Mouse (Mus musculus) monocyte, adult 59 days (primary cell): Measurements from ENCODE around the gene Igfbp6. TPM values are rescaled to one million over a fixed set of nuclear protein-coding genes. Genes with fewer than 3 reads are reported as not detected.

Experiments
- total RNA-seq, 2 experiments: library from RNA; stranded (reverse); gene quantifications; one replicate each; pipeline ENCODE4 v1.2.4; 2023

The Igfbp6 gene
- 1 to 10 TPM; 1.3 to 2.7 TPM for total RNA-seq

GRCm38 (mm10) chr15:102144274-102144711 is at the start of gene Igfbp6:
Gene Igfbp6, plus strand, starts transcription at chr15:102144362.

GRCm38 (mm10) chr15:102100161-102100981 is 43.8 kb upstream of the Igfbp6 start, which contains the start of gene Tns2:
Gene Tns2, plus strand, starts transcription at chr15:102100413.

GRCm38 (mm10) chr15:102136129-102136758 is 7.9 kb upstream of the Igfbp6 start, which contains the start of gene Spryd3:
Gene Spryd3, minus strand, starts transcription at chr15:102136234.

GRCm38 (mm10) chr15:102150301-102151135 is 6.4 kb downstream of the Igfbp6 start, which contains the start of gene Soat2:
Gene Soat2, plus strand, starts transcription at chr15:102150526.

Other genes with a start within 250 kb of the Igfbp6 start
- not detected for gene Krt4, start 219.6 kb upstream of the Igfbp6 start, total RNA-seq
- not detected for gene Krt79, start 204.0 kb upstream of the Igfbp6 start, total RNA-seq
- not detected for gene Krt78, start 190.1 kb upstream of the Igfbp6 start, total RNA-seq
- under 1 TPM in 1 of 2 experiments, not detected in 1; 0.36 TPM for gene Krt8, start 139.9 kb upstream of the Igfbp6 start, total RNA-seq
- gene Krt18, start 116.2 kb upstream of the Igfbp6 start, total RNA-seq, result not detected
- 100 to 1,000 TPM; 224 to 241 TPM for gene Eif4b, start 70.6 kb upstream of the Igfbp6 start, total RNA-seq
- gene Tns2, start 43.9 kb upstream of the Igfbp6 start, total RNA-seq, result 1 to 10 TPM in 1 of 2 experiments, under 1 TPM in 1; 0.82 to 1.5 TPM
- gene Spryd3, start 8.1 kb upstream of the Igfbp6 start, total RNA-seq, result 10 to 100 TPM; 23.5 to 24.4 TPM
- 1 to 10 TPM in 1 of 2 experiments, under 1 TPM in 1; 0.70 to 1.4 TPM for gene Soat2, start 6.2 kb downstream of the Igfbp6 start, total RNA-seq
- 10 to 100 TPM; 81.6 to 82.5 TPM for gene Zfp740, start 58.9 kb downstream of the Igfbp6 start, total RNA-seq
- 10 to 100 TPM; 23.0 to 29.3 TPM for gene Csad, start 60.4 kb downstream of the Igfbp6 start, total RNA-seq
- gene Itgb7, start 87.6 kb downstream of the Igfbp6 start, total RNA-seq, result 100 to 1,000 TPM; 452 to 480 TPM
- 10 to 100 TPM; 92.1 to 98.7 TPM for gene Rarg, start 113.2 kb downstream of the Igfbp6 start, total RNA-seq
- not detected for gene Gm9918, start 126.2 kb downstream of the Igfbp6 start, total RNA-seq
- gene Mfsd5, start 135.1 kb downstream of the Igfbp6 start, total RNA-seq, result 10 to 100 TPM; 61.9 to 62.3 TPM
- gene Espl1, start 151.9 kb downstream of the Igfbp6 start, total RNA-seq, result 1 to 10 TPM; 6.8 to 7.2 TPM
- 100 to 1,000 TPM; 450 to 458 TPM for gene Pfdn5, start 181.8 kb downstream of the Igfbp6 start, total RNA-seq
- 10 to 100 TPM; 30.1 to 40.6 TPM for gene Myg1, start 187.3 kb downstream of the Igfbp6 start, total RNA-seq
- 10 to 100 TPM; 24.3 to 28.5 TPM for gene Aaas, start 206.4 kb downstream of the Igfbp6 start, total RNA-seq
- not detected for gene Sp7, start 222.8 kb downstream of the Igfbp6 start, total RNA-seq